Mouse (Mus musculus): Measurements from ENCODE around the gene Cfap97.

GRCm38 (mm10) chr8:46137843-46138596 lies 13.6 kb upstream of the Cfap97 start:
- TF ChIP-seq POLR2A (IDR thresholded peaks at IDR 0.05; ENCODE audit: borderline replicate concordance, extremely low read depth, insufficient read depth, insufficient read length, poor library complexity, severe bottlenecking) (no peak), CTCF (IDR thresholded peaks at IDR 0.05; ENCODE audit: borderline replicate concordance, extremely low read depth, insufficient read depth, insufficient read length) (no peak)
